9 mouse cellular contexts compared by ENCODE assay signal in genomic region chr3:153904586-153904985, GRCm38 (mm10). TPM values are rescaled to one million over a fixed set of nuclear protein-coding genes. Genes with fewer than 3 reads are reported as not detected.
DNase-seq lines count a peak whose midpoint lies in the region; ATAC-seq and TF ChIP-seq lines count a peak whose summit lies in the region.
"Had no signal": no experiment of that assay in that cellular context is flagged by ENCODE, and none has a peak within 500 bp of the region (broad histone marks: within the 10 kb centered on the region; RNA-seq: fewer than 3 reads in every experiment).

No protein-coding gene starts in this region.

- H3K4me3 ChIP-seq in forebrain, embryonic 10.5 days = no peak overlapping the region
- H3K4me3 ChIP-seq in forebrain, embryonic 15.5 days = no peak overlapping the region
- no peak overlapping the region for H3K4me3 ChIP-seq in C2C12 (ENCODE audit: insufficient read depth, poor library complexity, severe bottlenecking)
- H3K4me3 ChIP-seq in testis, adult 2 months (ENCODE audit: control insufficient read depth, low read depth, low read length) = peak overlapping the region; percentile 7; the same call in 1 of the 2 replicates
- H3K4me3 ChIP-seq: heart, embryonic 15.5 days had no signal

- no peak overlapping the region for H3ac ChIP-seq in C2C12 (ENCODE audit: control insufficient read depth, insufficient read length, low read depth)

- H3K4me1 ChIP-seq in forebrain, embryonic 10.5 days = peaks cover 23% of the 10 kb centered on the region
- peaks cover 5% of the 10 kb centered on the region; the same call in 1 of the 2 replicates for H3K4me1 ChIP-seq in forebrain, embryonic 15.5 days
- H3K4me1 ChIP-seq in testis, adult 2 months (ENCODE audit: control insufficient read depth, insufficient read depth, low read length) = peaks cover 8% of the 10 kb centered on the region

- H3K4me2 ChIP-seq in forebrain, embryonic 15.5 days (replicated peaks) = no peak overlapping the region
- H3K4me2 ChIP-seq: heart, embryonic 15.5 days had no signal

- no peak overlapping the region for H3K9ac ChIP-seq in forebrain, embryonic 15.5 days (replicated peaks)
- H3K9ac ChIP-seq: heart, embryonic 15.5 days had no signal

- 73% methylated on average over 6 of the region's 6 CpGs for WGBS in forebrain, embryonic 10.5 days
- WGBS in forebrain, embryonic 15.5 days = 66% methylated on average over 6 of the region's 6 CpGs

- no peak for TF ChIP-seq POLR2A in testis, adult 2 months (IDR thresholded peaks at IDR 0.05; ENCODE audit: control insufficient read depth, low read depth, low read length)

- H3K9me3 ChIP-seq in forebrain, embryonic 10.5 days = no peaks in the 10 kb centered on the region
- no peaks in the 10 kb centered on the region for H3K9me3 ChIP-seq in forebrain, embryonic 15.5 days
- H3K9me3 ChIP-seq: heart, embryonic 15.5 days had no signal

- TF ChIP-seq CTCF in C2C12 (IDR thresholded peaks at IDR 0.05; ENCODE audit: control insufficient read depth, insufficient read depth, insufficient read length) = peak; percentile 36
- peak; percentile 57; the same call in 1 of the 2 replicates for TF ChIP-seq CTCF in testis, adult 2 months (IDR thresholded peaks at IDR 0.05; ENCODE audit: control insufficient read depth, insufficient read depth, insufficient replicate concordance, low read depth, low read length)

- H3K79me3 ChIP-seq in C2C12 (ENCODE audit: low read depth) = peaks cover 34% of the 10 kb centered on the region

- peak; percentile 52 for DNase-seq in forebrain, embryonic 10.5 days (ENCODE audit: extremely low spot score, low spot score)
- peak; percentile 51 for DNase-seq in cerebellum, adult 9-10 months
- DNase-seq in gastrocnemius, postnatal 36 days = peak; percentile 25 to 34
- peak; percentile 73 for DNase-seq in kidney, postnatal 10 days
- peak; percentile 33 to 62 for DNase-seq in lung, postnatal 4 days

- ATAC-seq in forebrain, embryonic 15.5 days (replicated peaks) = no peak

- peaks cover 65% of the 10 kb centered on the region for H3K36me3 ChIP-seq in forebrain, embryonic 10.5 days (replicated peaks)
- H3K36me3 ChIP-seq in forebrain, embryonic 15.5 days = peaks cover 52% of the 10 kb centered on the region
- H3K36me3 ChIP-seq in C2C12 (ENCODE audit: control insufficient read depth, insufficient read depth) = peaks cover 70% of the 10 kb centered on the region
- peaks cover 3% of the 10 kb centered on the region for H3K36me3 ChIP-seq in testis, adult 2 months (ENCODE audit: control insufficient read depth, insufficient read depth, low read length)

- no peak overlapping the region for H3K27ac ChIP-seq in forebrain, embryonic 10.5 days
- no peak overlapping the region for H3K27ac ChIP-seq in forebrain, embryonic 15.5 days (replicated peaks)
- H3K27ac ChIP-seq in testis, adult 2 months (ENCODE audit: control insufficient read depth, insufficient read depth, low read depth, low read length) = no peak overlapping the region
- H3K27ac ChIP-seq: heart, embryonic 15.5 days had no signal

- intact Hi-C loops in gastrocnemius, postnatal 36 days (cut with DNase I) = loop anchor here (5.0 kb wide), 1 partner anchor 323 kb away; no protein-coding TSS in a partner anchor

- peaks cover 39% of the 10 kb centered on the region for H3K79me2 ChIP-seq in C2C12 (ENCODE audit: control insufficient read depth, insufficient read depth)

- H3K27me3 ChIP-seq in forebrain, embryonic 10.5 days (ENCODE audit: poor library complexity, severe bottlenecking) = no peaks in the 10 kb centered on the region
- no peaks in the 10 kb centered on the region for H3K27me3 ChIP-seq in forebrain, embryonic 15.5 days
- no peaks in the 10 kb centered on the region for H3K27me3 ChIP-seq in C2C12 (ENCODE audit: control insufficient read depth, insufficient read depth, insufficient read length)
- H3K27me3 ChIP-seq in testis, adult 2 months (ENCODE audit: control insufficient read depth, insufficient read depth, low read length) = no peaks in the 10 kb centered on the region
- H3K27me3 ChIP-seq: heart, embryonic 15.5 days had no signal

TF ChIP-seq in C2C12, 6 proteins besides CTCF, POLR2A, EP300 and RAD21:
- no peak for TF ChIP-seq MAX (IDR thresholded peaks at IDR 0.05)
- no peak for TF ChIP-seq FOSL1 (IDR thresholded peaks at IDR 0.05; ENCODE audit: insufficient read depth, low read length, poor library complexity, severe bottlenecking)
- TF ChIP-seq USF1 (IDR thresholded peaks at IDR 0.05; ENCODE audit: low read depth) = no peak
- TF ChIP-seq CEBPB (IDR thresholded peaks at IDR 0.05; ENCODE audit: low read depth) = no peak
- no peak for TF ChIP-seq MYOD1 (IDR thresholded peaks at IDR 0.05; ENCODE audit: control insufficient read depth, insufficient read length, low read depth)
- TF ChIP-seq MYOG (IDR thresholded peaks at IDR 0.05; ENCODE audit: control insufficient read depth, extremely low read depth, insufficient read length) = no peak

RNA-seq across cellular contexts. Expression of gene Msh4, which starts 1.4 kb away (rescaled TPM):
- polyA plus RNA-seq in forebrain, embryonic 10.5 days (2016; fragmentation: Nextera tagmentation; extraction: Ambion mirVana) = 0.07 and 0.12 TPM in 2 replicates
- polyA plus RNA-seq in forebrain, embryonic 15.5 days (2015; fragmentation: Nextera tagmentation; extraction: Ambion mirVana) = 0.15 and 0.27 TPM in 2 replicates
- 0.02 TPM for polyA plus RNA-seq in C2C12 (2012; fragmentation: generic; extraction: Trizol)
- not detected for total RNA-seq in gastrocnemius, postnatal 36 days (2021)
- polyA plus RNA-seq in testis, adult 2 months (2012; rRNA removed) = 11.8 and 14.6 TPM in 2 replicates

RNA-seq across cellular contexts. Expression of gene Rabggtb, which starts 8.2 kb away (rescaled TPM):
- 51.2 and 55.5 TPM in 2 replicates for polyA plus RNA-seq in forebrain, embryonic 10.5 days (2016; fragmentation: Nextera tagmentation; extraction: Ambion mirVana)
- 44.0 and 47.0 TPM in 2 replicates for polyA plus RNA-seq in forebrain, embryonic 15.5 days (2015; fragmentation: Nextera tagmentation; extraction: Ambion mirVana)
- polyA plus RNA-seq in C2C12 (2012; fragmentation: generic; extraction: Trizol) = 65.9 TPM
- total RNA-seq in gastrocnemius, postnatal 36 days (2021) = 10 to 100 TPM; 60.2 to 63.7 TPM
- polyA plus RNA-seq in testis, adult 2 months (2012; rRNA removed) = 9.8 and 11.6 TPM in 2 replicates

RNA-seq across cellular contexts. Expression of gene Acadm, which starts 39.8 kb away (rescaled TPM):
- polyA plus RNA-seq in forebrain, embryonic 10.5 days (2016; fragmentation: Nextera tagmentation; extraction: Ambion mirVana) = 37.6 and 39.1 TPM in 2 replicates
- 38.9 and 41.4 TPM in 2 replicates for polyA plus RNA-seq in forebrain, embryonic 15.5 days (2015; fragmentation: Nextera tagmentation; extraction: Ambion mirVana)
- 26.0 TPM for polyA plus RNA-seq in C2C12 (2012; fragmentation: generic; extraction: Trizol)
- 100 to 1,000 TPM; 302 to 349 TPM for total RNA-seq in gastrocnemius, postnatal 36 days (2021)
- polyA plus RNA-seq in testis, adult 2 months (2012; rRNA removed) = 13.3 and 13.7 TPM in 2 replicates

Comparison
In these comparisons a context has a peak if more than half of its experiments do, and no peak if none do; other contexts are left out.
1. RNA of gene Msh4, which starts 1.4 kb away (polyA plus RNA-seq): 11.8 to 14.6 TPM in testis, adult 2 months; 0.15 to 0.27 TPM in forebrain, embryonic 15.5 days, 0.07 to 0.12 TPM in forebrain, embryonic 10.5 days and 0.02 TPM in C2C12 (single experiment); every median in the first group is over 10 times any median in the second.
2. Peak in every context shown above with its lines, with median percentiles within 50 percentile points of each other: DNase-seq.